Comparison of ENCODE assay signal across 8 mouse cellular contexts in the genomic region with DNA sequence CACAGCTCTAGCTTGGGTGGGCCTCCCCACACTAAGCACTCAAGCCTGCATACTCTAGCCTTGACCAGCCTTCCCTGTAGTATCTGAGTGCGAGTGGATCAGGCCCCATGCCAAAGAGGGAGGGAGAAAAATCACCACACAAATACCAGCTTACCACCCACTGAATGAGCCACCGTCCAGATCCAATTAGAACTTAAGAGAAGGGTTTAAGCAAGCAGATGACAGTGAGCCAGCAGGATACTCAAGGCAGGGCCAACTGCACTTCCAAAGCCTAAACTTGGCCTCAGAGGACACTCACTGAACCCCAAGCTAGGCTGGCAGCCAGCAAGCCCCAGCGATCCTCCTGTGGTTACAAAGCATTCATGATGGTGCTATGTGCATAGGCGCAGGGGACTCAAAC. TPM values are rescaled to one million over a fixed set of nuclear protein-coding genes. Genes with fewer than 3 reads are reported as not detected.
DNase-seq lines count a peak whose midpoint lies in the region; ATAC-seq and TF ChIP-seq lines count a peak whose summit lies in the region.

No protein-coding gene starts in this region.

- no peak for TF ChIP-seq CTCF in layer of hippocampus, adult 2 months (conservative IDR thresholded peaks at IDR 0.05)
- no peak for TF ChIP-seq CTCF in lung, postnatal 0 days (IDR thresholded peaks at IDR 0.05)

- peaks cover 34% of the 10 kb centered on the region; the same call in 1 of the 2 replicates for H3K4me1 ChIP-seq in lung, postnatal 0 days (ENCODE audit: insufficient read depth, low read depth, low read length)

- H3K27ac ChIP-seq in layer of hippocampus, adult 2 months, result peak overlapping the region; percentile 6; the same call in 1 of the 2 replicates
- H3K27ac ChIP-seq in lung, postnatal 0 days (ENCODE audit: low read length), result peak overlapping the region; percentile 51

- no peak for TF ChIP-seq EP300 in lung, postnatal 0 days (IDR thresholded peaks at IDR 0.05)

- H3K9ac ChIP-seq in lung, postnatal 0 days (replicated peaks; ENCODE audit: low read depth), result no peak overlapping the region

- no peak overlapping the region for H3K4me3 ChIP-seq in layer of hippocampus, adult 2 months
- no peak overlapping the region for H3K4me3 ChIP-seq in lung, postnatal 0 days (ENCODE audit: low read depth, low read length)

- ATAC-seq in lung, postnatal 0 days, result peak; percentile 51; the same call in 1 of the 2 replicates

- H3K36me3 ChIP-seq in lung, postnatal 0 days (ENCODE audit: insufficient read depth, low read length), result no peaks in the 10 kb centered on the region

- H3K4me2 ChIP-seq in lung, postnatal 0 days (replicated peaks; ENCODE audit: low read depth, low read length), result no peak overlapping the region

- H3K27me3 ChIP-seq in lung, postnatal 0 days (replicated peaks; ENCODE audit: insufficient read depth, low read length), result no peaks in the 10 kb centered on the region

- peak; percentile 45 to 46 for DNase-seq in layer of hippocampus, adult 2 months (ENCODE audit: low spot score in 2 of 2)
- no peak for DNase-seq in layer of hippocampus, postnatal 25 days (ENCODE audit: extremely low spot score in 1 of 2, low spot score in 1 of 2)
- DNase-seq in adrenal gland, postnatal 10 days, result peak; percentile 81
- peak; percentile 61 for DNase-seq in cerebellum, adult 9-11 months
- DNase-seq in lung, postnatal 0 days (ENCODE audit: low spot score), result peak; percentile 67
- no peak for DNase-seq in kidney, adult 11 months
- DNase-seq in frontal cortex, postnatal 25 days (ENCODE audit: low spot score in 2 of 2), result no peak
- no peak for DNase-seq in thymus, adult 18-20 months

- H3K9me3 ChIP-seq in lung, postnatal 0 days (ENCODE audit: low read length), result no peaks in the 10 kb centered on the region

- WGBS in lung, postnatal 0 days, result 33% methylated on average over 4 of the region's 4 CpGs

RNA-seq across cellular contexts. Expression of gene Smurf1, which starts 19.6 kb away (rescaled TPM):
- total RNA-seq in layer of hippocampus, adult 2 months (2021), result 10 to 100 TPM; 29.2 to 30.5 TPM
- total RNA-seq in layer of hippocampus, postnatal 25 days (2021), result 10 to 100 TPM; 30.1 to 34.3 TPM
- total RNA-seq in adrenal gland, postnatal 10 days (2021), result 10 to 100 TPM; 20.6 to 23.4 TPM
- polyA plus RNA-seq in lung, postnatal 0 days (2015; fragmentation: Nextera tagmentation; extraction: Ambion mirVana), result 12.5 and 13.2 TPM in 2 replicates

Comparison
In these comparisons a context has a peak if more than half of its experiments do, and no peak if none do; other contexts are left out.
1. DNase-seq: peak in layer of hippocampus, adult 2 months (2 of 2), adrenal gland, postnatal 10 days (single experiment), cerebellum, adult 9-11 months (single experiment) and lung, postnatal 0 days (single experiment); none in layer of hippocampus, postnatal 25 days (0 of 2), kidney, adult 11 months (single experiment), frontal cortex, postnatal 25 days (0 of 2) and thymus, adult 18-20 months (0 of 2).